Mouse (Mus musculus): ENCODE measurements at regions not wholly inside any gene's neighbourhood (a gene's known extent, or its start where the extent isn't known, plus 50 kb on each side); places are given as distances from the start of the nearest gene placed in this dataset.

GRCm38 (mm10) chr10:125726546-125726945 lies 239.4 kb upstream of the Lrig3 start:
- DNase-seq, result peak in 1 of 2 experiments; percentile 6

GRCm38 (mm10) chr10:125735744-125736494 lies 230.0 kb upstream of the Lrig3 start:
- no peak for DNase-seq

GRCm38 (mm10) chr10:125743181-125743580 lies 222.8 kb upstream of the Lrig3 start:
- DNase-seq, result no peak

GRCm38 (mm10) chr10:125749031-125749585 lies 216.9 kb upstream of the Lrig3 start:
- DNase-seq, result no peak

- peak; percentile 47 to 53 for DNase-seq
Observed at GRCm38 (mm10) chr10:125752506-125753218, 213.3 kb upstream of the Lrig3 start.

GRCm38 (mm10) chr10:125759171-125759570 lies 206.8 kb upstream of the Lrig3 start:
- DNase-seq, result no peak

- no peak for DNase-seq
Observed at GRCm38 (mm10) chr10:125762367-125763068, 203.4 kb upstream of the Lrig3 start.

- DNase-seq, result peak; percentile 8 to 44
Observed at GRCm38 (mm10) chr10:125764402-125765102, 201.4 kb upstream of the Lrig3 start.

- DNase-seq, result no peak
Observed at GRCm38 (mm10) chr10:125765103-125765820, 200.7 kb upstream of the Lrig3 start.

GRCm38 (mm10) chr10:125768281-125768680 lies 197.7 kb upstream of the Lrig3 start:
- DNase-seq, result no peak

- no peak for DNase-seq
Observed at GRCm38 (mm10) chr10:125773541-125773940, 192.4 kb upstream of the Lrig3 start.

GRCm38 (mm10) chr10:125782486-125782885 lies 183.5 kb upstream of the Lrig3 start:
- DNase-seq, result no peak

GRCm38 (mm10) chr10:125784896-125785295 lies 181.1 kb upstream of the Lrig3 start:
- peak; percentile 36 to 48 for DNase-seq

GRCm38 (mm10) chr10:125785448-125786196 lies 180.3 kb upstream of the Lrig3 start:
- peak; percentile 9 to 15 for DNase-seq

GRCm38 (mm10) chr10:125786197-125786879 lies 179.6 kb upstream of the Lrig3 start:
- peak; percentile 6 for DNase-seq

- DNase-seq, result peak; percentile 40 to 43
Observed at GRCm38 (mm10) chr10:125786880-125787337, 179.1 kb upstream of the Lrig3 start.

GRCm38 (mm10) chr10:125787441-125788060 lies 178.4 kb upstream of the Lrig3 start:
- peak; percentile 4 to 7 for DNase-seq

- DNase-seq, result peak in 1 of 2 experiments; percentile 10
Observed at GRCm38 (mm10) chr10:125788262-125788661, 177.7 kb upstream of the Lrig3 start.

GRCm38 (mm10) chr10:125790924-125791323 lies 175.0 kb upstream of the Lrig3 start:
- no peak for DNase-seq

- DNase-seq, result no peak
Observed at GRCm38 (mm10) chr10:125794504-125794903, 171.5 kb upstream of the Lrig3 start.
